Mouse (Mus musculus) neural tube, embryonic 11.5 days (tissue): ENCODE data around the gene Depdc1a. TPM values are rescaled to one million over a fixed set of nuclear protein-coding genes. Genes with fewer than 3 reads are reported as not detected.

Experiments
- polyA plus RNA-seq: library from polyadenylated mRNA; unstranded; fragments of >200 nt; fragmentation: Nextera tagmentation; extraction: Ambion mirVana; gene quantifications from 2 replicates; pipeline ENCODE4 v1.2.1, GENCODE M21; 2014

Gene Depdc1a
- polyA plus RNA-seq, 1 experiment from 2014 or later: 30.5 TPM

Other genes starting within 250 kb of the Depdc1a start
- gene Rpe65, start 103.7 kb downstream of the Depdc1a start, polyA plus RNA-seq: not detected in 2 replicates